Mouse (Mus musculus): Measurements from ENCODE around the gene H3f3a. TPM values are rescaled to one million over a fixed set of nuclear protein-coding genes. Genes with fewer than 3 reads are reported as not detected.

Gene H3f3a
- polyA plus RNA-seq, 2 experiments: 1,021 to 2,262 TPM

DNA sequence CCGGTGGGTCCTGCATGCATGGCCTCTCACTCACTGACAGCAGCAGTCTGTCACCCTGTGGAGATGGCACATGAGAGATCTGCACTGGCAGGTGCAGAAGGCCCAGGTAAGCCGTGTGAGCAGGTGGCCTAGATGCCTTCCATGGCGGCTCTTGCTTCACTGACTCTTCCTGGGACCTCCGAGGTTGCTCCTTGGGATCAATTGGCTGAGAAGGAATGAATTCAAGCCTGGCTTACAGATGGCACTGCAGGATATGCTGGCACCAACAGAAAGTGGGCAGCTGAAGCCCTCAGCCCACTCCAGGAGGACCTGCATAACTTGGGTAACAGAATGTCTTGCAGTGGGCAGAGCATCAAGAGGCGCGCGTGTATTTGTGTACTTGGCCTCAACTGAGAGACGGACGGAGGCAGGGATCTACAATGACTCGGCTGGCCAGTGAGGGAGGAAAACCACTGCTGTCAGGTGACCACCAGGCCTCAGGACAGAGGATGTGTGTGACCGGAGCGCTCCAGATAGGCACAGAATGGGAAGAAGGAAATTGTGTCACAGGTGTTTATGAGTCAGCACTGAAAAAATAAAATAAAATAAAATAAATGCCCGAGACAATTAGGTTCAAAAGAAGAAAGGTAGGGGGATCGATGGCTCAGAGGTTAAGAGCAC is 21.8 kb downstream of the H3f3a start:
- TF ChIP-seq CTCF (IDR thresholded peaks at IDR 0.05; ENCODE audit: low read depth): no peak
- no peak for TF ChIP-seq EP300 (IDR thresholded peaks at IDR 0.05; ENCODE audit: low read depth)
- Histone ChIP-seq H3K9ac (replicated peaks) (no peak overlapping the region), H3K27me3 (ENCODE audit: control insufficient read depth, insufficient read depth, low read length) (no peaks in the 10 kb centered on the region), H3K9me3 (ENCODE audit: control insufficient read depth, low read length) (no peaks in the 10 kb centered on the region), H3K4me3 (ENCODE audit: insufficient read depth in 1 of 2, low read depth in 2 of 2, low read length in 2 of 2) (no peak overlapping the region), H3K4me2 (ENCODE audit: low read depth) (no peak overlapping the region), H3K27ac (no peak overlapping the region), H3K4me1 (replicated peaks; ENCODE audit: control insufficient read depth in 2 of 2, insufficient read depth in 2 of 2, low read length in 1 of 2) (peaks cover 3 to 4% of the 10 kb centered on the region in 2 experiments; a peak in 1 of 4 replicates), H3K36me3 (replicated peaks; ENCODE audit: control insufficient read depth, insufficient read depth, low read depth) (no peaks in the 10 kb centered on the region)
- DNase-seq (ENCODE audit: low read depth in 3 of 3, low spot score in 3 of 3): no peak
- WGBS (ENCODE audit: insufficient replicate concordance): 62% methylated on average over 14 of the region's 14 CpGs
- ATAC-seq (ENCODE audit: insufficient read depth): no peak

DNA sequence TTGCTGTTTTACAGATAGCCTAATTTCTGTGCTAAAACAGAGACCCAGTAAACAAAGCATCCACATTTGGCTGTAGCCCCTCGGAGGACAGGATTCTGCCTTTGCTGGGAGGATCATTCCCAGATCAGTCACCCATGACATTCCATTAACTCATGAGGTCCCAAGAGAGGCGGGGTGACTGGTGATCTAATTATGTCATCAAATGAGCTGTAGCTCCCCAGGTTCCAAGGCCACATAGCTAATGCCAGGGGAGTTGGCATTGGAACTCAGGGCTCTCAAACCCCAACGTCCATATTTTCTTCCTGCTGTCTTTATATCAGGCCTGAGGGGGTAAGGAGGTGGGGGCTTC is 30.2 kb downstream of the H3f3a start:
- Histone ChIP-seq H3K9ac (replicated peaks) (no peak overlapping the region), H3K4me2 (ENCODE audit: low read depth) (no peak overlapping the region), H3K4me1 (replicated peaks; ENCODE audit: control insufficient read depth in 2 of 2, insufficient read depth in 2 of 2, low read length in 1 of 2) (no peaks in the 10 kb centered on the region), H3K4me3 (ENCODE audit: insufficient read depth in 1 of 2, low read depth in 2 of 2, low read length in 2 of 2) (no peak overlapping the region), H3K27ac (no peak overlapping the region), H3K27me3 (ENCODE audit: control insufficient read depth, insufficient read depth, low read length) (no peaks in the 10 kb centered on the region; the same call in 1 of the 2 replicates), H3K36me3 (replicated peaks; ENCODE audit: control insufficient read depth, insufficient read depth, low read depth) (no peaks in the 10 kb centered on the region), H3K9me3 (ENCODE audit: control insufficient read depth, low read length) (no peaks in the 10 kb centered on the region)
- TF ChIP-seq EP300 (IDR thresholded peaks at IDR 0.05; ENCODE audit: low read depth) (no peak), CTCF (IDR thresholded peaks at IDR 0.05; ENCODE audit: low read depth) (no peak)
- 46% methylated on average over 3 of the region's 3 CpGs for WGBS (ENCODE audit: insufficient replicate concordance)
- ATAC-seq (ENCODE audit: insufficient read depth) (no peak), DNase-seq (ENCODE audit: low read depth in 3 of 3, low spot score in 3 of 3) (no peak)

DNA sequence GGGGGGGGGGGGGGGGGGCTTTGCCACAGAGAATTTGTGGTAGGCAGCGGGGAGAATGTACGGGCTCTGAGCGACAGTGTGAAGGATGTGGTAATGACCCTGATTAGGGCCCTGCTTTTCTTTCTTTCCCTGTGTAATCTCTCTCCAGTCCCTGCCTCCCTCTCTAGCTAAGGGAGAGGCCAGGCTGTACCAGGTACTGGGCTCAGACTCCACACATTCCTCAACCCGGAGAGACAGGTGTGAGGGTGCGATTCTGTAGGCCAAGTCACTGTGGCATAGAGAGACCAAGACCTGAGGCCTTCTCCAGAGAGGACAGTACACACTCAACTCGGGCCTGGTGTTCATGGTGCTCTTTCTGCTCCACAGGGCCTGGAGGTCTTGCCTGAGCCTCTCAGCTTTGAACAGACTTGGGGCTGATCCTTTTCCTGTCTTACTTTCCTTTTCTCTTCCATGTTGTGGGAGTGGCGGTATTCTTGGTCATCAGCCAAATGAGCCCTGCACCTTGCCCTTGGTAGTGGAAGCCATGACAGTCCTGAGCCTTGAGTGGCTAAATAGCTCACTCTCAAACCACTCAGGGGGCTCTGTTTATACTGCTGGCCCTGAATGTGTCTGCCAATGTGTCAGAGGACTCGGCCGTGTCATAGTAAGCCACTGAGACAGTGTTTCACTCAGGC is 30.7 kb downstream of the H3f3a start:
- Histone ChIP-seq H3K36me3 (replicated peaks; ENCODE audit: control insufficient read depth, insufficient read depth, low read depth) (no peaks in the 10 kb centered on the region), H3K4me1 (replicated peaks; ENCODE audit: control insufficient read depth in 2 of 2, insufficient read depth in 2 of 2, low read length in 1 of 2) (no peaks in the 10 kb centered on the region), H3K4me2 (ENCODE audit: low read depth) (no peak overlapping the region), H3K27me3 (ENCODE audit: control insufficient read depth, insufficient read depth, low read length) (no peaks in the 10 kb centered on the region; the same call in 1 of the 2 replicates), H3K9ac (replicated peaks) (no peak overlapping the region), H3K9me3 (ENCODE audit: control insufficient read depth, low read length) (no peaks in the 10 kb centered on the region), H3K4me3 (ENCODE audit: insufficient read depth in 1 of 2, low read depth in 2 of 2, low read length in 2 of 2) (no peak overlapping the region), H3K27ac (no peak overlapping the region)
- no peak for TF ChIP-seq EP300 (IDR thresholded peaks at IDR 0.05; ENCODE audit: low read depth)
- TF ChIP-seq CTCF (IDR thresholded peaks at IDR 0.05; ENCODE audit: low read depth): no peak
- ATAC-seq (ENCODE audit: insufficient read depth) (no peak), DNase-seq (ENCODE audit: low read depth in 3 of 3, low spot score in 3 of 3) (no peak)
- 56% methylated on average over 9 of the region's 9 CpGs for WGBS (ENCODE audit: insufficient replicate concordance)

DNA sequence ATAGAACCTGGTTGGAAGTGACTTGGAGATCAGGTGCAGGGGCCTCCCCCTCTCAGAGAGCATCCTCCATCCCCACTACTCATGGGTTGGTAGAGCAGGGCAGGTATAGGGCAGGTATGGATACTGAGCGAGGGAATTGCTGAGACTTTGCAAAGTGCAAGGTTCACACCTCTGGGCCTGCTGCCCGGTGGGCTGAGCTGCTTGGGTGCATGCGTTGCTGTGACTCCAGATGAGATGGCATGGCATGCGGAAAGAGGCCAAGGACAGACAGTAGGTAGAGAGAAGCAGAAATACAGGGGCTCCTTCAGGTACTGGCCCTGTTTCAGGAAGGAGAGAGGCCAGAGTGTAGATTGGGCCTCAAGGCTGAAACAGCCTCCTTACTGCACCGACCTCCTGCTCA is 32.5 kb downstream of the H3f3a start:
- ATAC-seq (ENCODE audit: insufficient read depth): no peak
- no peaks in the 10 kb centered on the region for H3K36me3 ChIP-seq (replicated peaks; ENCODE audit: control insufficient read depth, insufficient read depth, low read depth)
- 71% methylated on average over 5 of the region's 5 CpGs for WGBS (ENCODE audit: insufficient replicate concordance)
- H3K4me1 ChIP-seq (replicated peaks; ENCODE audit: control insufficient read depth in 2 of 2, insufficient read depth in 2 of 2, low read length in 1 of 2): 0 out of 4 replicates have a peak, but pooled peaks cover 0 to 7% of the 10 kb centered on the region in 2 experiments
- no peak for TF ChIP-seq EP300 (IDR thresholded peaks at IDR 0.05; ENCODE audit: low read depth)
- no peak for TF ChIP-seq CTCF (IDR thresholded peaks at IDR 0.05; ENCODE audit: low read depth)
- no peak overlapping the region for H3K4me3 ChIP-seq (ENCODE audit: insufficient read depth in 1 of 2, low read depth in 2 of 2, low read length in 2 of 2)
- no peak overlapping the region for H3K27ac ChIP-seq
- no peak overlapping the region for H3K9ac ChIP-seq (replicated peaks)
- no peaks in the 10 kb centered on the region; the same call in 1 of the 2 replicates for H3K27me3 ChIP-seq (ENCODE audit: control insufficient read depth, insufficient read depth, low read length)
- DNase-seq (ENCODE audit: low read depth in 3 of 3, low spot score in 3 of 3): no peak
- no peak overlapping the region for H3K4me2 ChIP-seq (ENCODE audit: low read depth)
- no peaks in the 10 kb centered on the region for H3K9me3 ChIP-seq (ENCODE audit: control insufficient read depth, low read length)

DNA sequence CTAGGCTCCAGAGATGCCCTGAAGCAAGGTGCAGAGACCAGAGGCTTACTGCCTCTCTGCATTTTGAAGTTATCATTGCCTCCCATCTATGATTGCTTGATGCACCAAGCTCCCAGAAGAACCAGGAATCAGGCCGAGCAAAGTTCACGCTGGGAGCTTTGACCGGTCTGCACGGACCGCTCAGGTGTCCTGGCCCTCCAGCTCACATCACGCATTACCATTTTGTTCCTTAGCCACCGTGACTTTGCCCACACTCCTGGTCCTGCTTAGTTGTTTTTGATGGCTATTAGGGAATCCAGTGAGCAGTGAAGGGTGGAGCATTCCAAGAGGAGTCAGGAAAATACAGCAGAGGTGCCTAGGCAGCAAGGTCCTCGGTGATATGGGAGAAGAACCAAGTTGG is 33.5 kb downstream of the H3f3a start:
- H3K4me1 ChIP-seq (replicated peaks; ENCODE audit: control insufficient read depth in 2 of 2, insufficient read depth in 2 of 2, low read length in 1 of 2): 0 out of 4 replicates have a peak, but pooled peaks cover 0 to 7% of the 10 kb centered on the region in 2 experiments
- H3K4me2 ChIP-seq (ENCODE audit: low read depth): no peak overlapping the region
- H3K27ac ChIP-seq: no peak overlapping the region
- no peak for DNase-seq (ENCODE audit: low read depth in 3 of 3, low spot score in 3 of 3)
- ATAC-seq (ENCODE audit: insufficient read depth): no peak
- H3K4me3 ChIP-seq (ENCODE audit: insufficient read depth in 1 of 2, low read depth in 2 of 2, low read length in 2 of 2): no peak overlapping the region
- H3K27me3 ChIP-seq (ENCODE audit: control insufficient read depth, insufficient read depth, low read length): no peaks in the 10 kb centered on the region; the same call in 1 of the 2 replicates
- no peak overlapping the region for H3K9ac ChIP-seq (replicated peaks)
- H3K36me3 ChIP-seq (replicated peaks; ENCODE audit: control insufficient read depth, insufficient read depth, low read depth): no peaks in the 10 kb centered on the region
- TF ChIP-seq CTCF (IDR thresholded peaks at IDR 0.05; ENCODE audit: low read depth) (no peak), EP300 (IDR thresholded peaks at IDR 0.05; ENCODE audit: low read depth) (no peak)
- no peaks in the 10 kb centered on the region for H3K9me3 ChIP-seq (ENCODE audit: control insufficient read depth, low read length)
- 80% methylated on average over 8 of the region's 8 CpGs for WGBS (ENCODE audit: insufficient replicate concordance)

Data from liver, embryonic 14.5 days (tissue).